ENCODE assay signal across 8 mouse cellular contexts in genomic region chr11:12578999-12579576, GRCm38 (mm10).
DNase-seq lines count a peak whose midpoint lies in the region; ATAC-seq and TF ChIP-seq lines count a peak whose summit lies in the region.

No protein-coding gene starts in this region.

- no peak overlapping the region for H3K27ac ChIP-seq in gastrocnemius, adult 2 months
- H3K27ac ChIP-seq in ES-Bruce4 (ENCODE audit: insufficient read depth, low read length): no peak overlapping the region
- H3K27ac ChIP-seq in liver, embryonic 11.5 days (ENCODE audit: low read depth, low read length): no peak overlapping the region

- WGBS in liver, embryonic 11.5 days: 46% methylated on average over 14 of the region's 14 CpGs

- no peak for TF ChIP-seq POLR2A in ES-Bruce4 (IDR thresholded peaks at IDR 0.05; ENCODE audit: insufficient read depth, low read length)

- intact Hi-C loops in gastrocnemius, adult 2 months (cut with DNase I): no loop called here

- no peaks in the 10 kb centered on the region for H3K27me3 ChIP-seq in ES-Bruce4 (ENCODE audit: control insufficient read depth, insufficient read depth, low read length, poor library complexity, severe bottlenecking)
- no peaks in the 10 kb centered on the region for H3K27me3 ChIP-seq in liver, embryonic 11.5 days (replicated peaks; ENCODE audit: control insufficient read depth, insufficient read depth, low read length)

- DNase-seq in gastrocnemius, adult 2 months: peak; percentile 22
- no peak for DNase-seq in gastrocnemius, adult 18-20 months (ENCODE audit: low spot score)
- peak; percentile 48 for DNase-seq in embryo, embryonic 9.5 days (ENCODE audit: extremely low spot score)
- DNase-seq in kidney, postnatal 10 days: peak; percentile 50
- peak; percentile 32 for DNase-seq in liver, embryonic 11.5 days (ENCODE audit: low spot score)
- peak; percentile 24 for DNase-seq in retina, postnatal 7 days (ENCODE audit: low read depth, low spot score)
- DNase-seq in urinary bladder, postnatal 10 days (ENCODE audit: low spot score): no peak

- no peak for ATAC-seq in liver, embryonic 11.5 days (replicated peaks; ENCODE audit: low FRiP score)

- no peak overlapping the region for H3K9ac ChIP-seq in ES-Bruce4 (ENCODE audit: low read depth, poor library complexity, severe bottlenecking)
- no peak overlapping the region for H3K9ac ChIP-seq in liver, embryonic 11.5 days (ENCODE audit: low read depth, low read length)

- H3K36me3 ChIP-seq in ES-Bruce4 (ENCODE audit: control insufficient read depth, insufficient read depth, low read length, poor library complexity, severe bottlenecking): no peaks in the 10 kb centered on the region
- H3K36me3 ChIP-seq in liver, embryonic 11.5 days (ENCODE audit: control insufficient read depth, insufficient read depth, low read length): no peaks in the 10 kb centered on the region

- H3K4me1 ChIP-seq in ES-Bruce4 (ENCODE audit: control insufficient read depth, insufficient read depth, low read length): no peaks in the 10 kb centered on the region
- H3K4me1 ChIP-seq in liver, embryonic 11.5 days (replicated peaks; ENCODE audit: control insufficient read depth, insufficient read depth, low read length): no peaks in the 10 kb centered on the region

- no peak for TF ChIP-seq EP300 in ES-Bruce4 (IDR thresholded peaks at IDR 0.05; ENCODE audit: insufficient read depth, low read depth, low read length)

- TF ChIP-seq CTCF in gastrocnemius, adult 2 months (IDR thresholded peaks at IDR 0.05): peak; percentile 63
- TF ChIP-seq CTCF in ES-Bruce4 (IDR thresholded peaks at IDR 0.05; ENCODE audit: low read depth, low read length): peak; percentile 82

- no peaks in the 10 kb centered on the region for H3K9me3 ChIP-seq in ES-Bruce4 (replicated peaks; ENCODE audit: control insufficient read depth, insufficient read depth, low read length, poor library complexity, severe bottlenecking)
- no peaks in the 10 kb centered on the region for H3K9me3 ChIP-seq in liver, embryonic 11.5 days (ENCODE audit: control insufficient read depth, low read length)

- no peak overlapping the region for H3K4me3 ChIP-seq in gastrocnemius, adult 2 months
- H3K4me3 ChIP-seq in ES-Bruce4 (ENCODE audit: low read depth, low read length): no peak overlapping the region
- no peak overlapping the region for H3K4me3 ChIP-seq in liver, embryonic 11.5 days (ENCODE audit: low read depth, low read length)

- no peak overlapping the region for H3K4me2 ChIP-seq in liver, embryonic 11.5 days

Comparison
In these comparisons a context has a peak if more than half of its experiments do, and no peak if none do; other contexts are left out.
1. DNase-seq: peak in gastrocnemius, adult 2 months (single experiment), embryo, embryonic 9.5 days (single experiment), kidney, postnatal 10 days (single experiment), liver, embryonic 11.5 days (single experiment) and retina, postnatal 7 days (single experiment); none in gastrocnemius, adult 18-20 months (single experiment) and urinary bladder, postnatal 10 days (single experiment).